Mouse (Mus musculus): Measurements from ENCODE around the gene Pafah1b3. TPM values are rescaled to one million over a fixed set of nuclear protein-coding genes. Genes with fewer than 3 reads are reported as not detected.
"Not testable (repeated sequence)": the region's sequence is repeated elsewhere in the genome, so short reads cannot be mapped to it uniquely, and the experiment has no call there.

Gene Pafah1b3
- polyA plus RNA-seq (2012; rRNA removed): 74.1 and 84.0 TPM in 2 replicates

- DNase-seq (ENCODE audit: low read depth): peak; percentile 70
These were observed at the start of gene Pafah1b3 for GRCm38 (mm10) chr7:25297454-25298325. Gene Pafah1b3 (minus strand): TSS chr7:25297986.

- no peak for DNase-seq (ENCODE audit: low read depth)
These were observed 43.4 kb upstream of the Pafah1b3 start for GRCm38 (mm10) chr7:25341000-25341784.

GRCm38 (mm10) chr7:25339329-25339728 is 41.5 kb upstream of the Pafah1b3 start:
- DNase-seq (ENCODE audit: low read depth): no peak

GRCm38 (mm10) chr7:25334472-25334871 is 36.7 kb upstream of the Pafah1b3 start:
- DNase-seq (ENCODE audit: low read depth): no peak

GRCm38 (mm10) chr7:25333596-25334307 is 36.0 kb upstream of the Pafah1b3 start:
- no peak for DNase-seq (ENCODE audit: low read depth)

GRCm38 (mm10) chr7:25326233-25326632 is 28.4 kb upstream of the Pafah1b3 start:
- DNase-seq (ENCODE audit: low read depth): no peak

GRCm38 (mm10) chr7:25325431-25325830 is 27.6 kb upstream of the Pafah1b3 start:
- not testable (repeated sequence) for DNase-seq (ENCODE audit: low read depth)

- DNase-seq (ENCODE audit: low read depth): peak; percentile 58
These were observed 25.4 kb upstream of the Pafah1b3 start for GRCm38 (mm10) chr7:25323219-25323618.

GRCm38 (mm10) chr7:25322058-25322484 is 24.3 kb upstream of the Pafah1b3 start:
- no peak for DNase-seq (ENCODE audit: low read depth)

- no peak for DNase-seq (ENCODE audit: low read depth)
These were observed 19.7 kb upstream of the Pafah1b3 start for GRCm38 (mm10) chr7:25317446-25317999.

- peak; percentile 92 for DNase-seq (ENCODE audit: low read depth)
These were observed 19.0 kb upstream of the Pafah1b3 start, which contains the start of gene Megf8 for GRCm38 (mm10) chr7:25316532-25317445. Gene Megf8 (plus strand): TSS chr7:25317164.

- no peak for DNase-seq (ENCODE audit: low read depth)
These were observed 17.7 kb upstream of the Pafah1b3 start for GRCm38 (mm10) chr7:25315306-25316041.

GRCm38 (mm10) chr7:25314606-25315305 is 17.0 kb upstream of the Pafah1b3 start:
- no peak for DNase-seq (ENCODE audit: low read depth)

- no peak for DNase-seq (ENCODE audit: low read depth)
These were observed 15.5 kb upstream of the Pafah1b3 start for GRCm38 (mm10) chr7:25313325-25313724.

GRCm38 (mm10) chr7:25311193-25311592 is 13.4 kb upstream of the Pafah1b3 start:
- no peak for DNase-seq (ENCODE audit: low read depth)

GRCm38 (mm10) chr7:25309425-25309824 is 11.6 kb upstream of the Pafah1b3 start:
- no peak for DNase-seq (ENCODE audit: low read depth)

- no peak for DNase-seq (ENCODE audit: low read depth)
These were observed 11.0 kb upstream of the Pafah1b3 start for GRCm38 (mm10) chr7:25308702-25309318.

GRCm38 (mm10) chr7:25306614-25306996 is 8.8 kb upstream of the Pafah1b3 start:
- DNase-seq (ENCODE audit: low read depth): no peak

All from gonadal fat pad, adult 2 months (tissue).